12 mouse cellular contexts compared by ENCODE assay signal in genomic region chr4:34680530-34680929, GRCm38 (mm10). TPM values are rescaled to one million over a fixed set of nuclear protein-coding genes. Genes with fewer than 3 reads are reported as not detected.
DNase-seq lines count a peak whose midpoint lies in the region; ATAC-seq and TF ChIP-seq lines count a peak whose summit lies in the region.
"Had no signal": no experiment of that assay in that cellular context is flagged by ENCODE, and none has a peak within 500 bp of the region (broad histone marks: within the 10 kb centered on the region; RNA-seq: fewer than 3 reads in every experiment).

No protein-coding gene starts in this region.

- no peak overlapping the region for H3K4me3 ChIP-seq in gastrocnemius, adult 2 months
- H3K4me3 ChIP-seq in liver, adult 2 months (ENCODE audit: insufficient read depth, low read depth, low read length), result no peak overlapping the region
- no peak overlapping the region for H3K4me3 ChIP-seq in liver, embryonic 12.5 days
- H3K4me3 ChIP-seq in ES-E14 (ENCODE audit: insufficient read depth in 1 of 2, low read depth in 1 of 2, low read length in 2 of 2, poor library complexity in 1 of 2, severe bottlenecking in 1 of 2), result no peak overlapping the region
- H3K4me3 ChIP-seq: limb, embryonic 12.5 days; megakaryocyte, embryonic 14.5 days; neural tube, embryonic 12.5 days; stomach, embryonic 15.5 days had no signal

- no peaks in the 10 kb centered on the region for H3K27me3 ChIP-seq in liver, adult 2 months (ENCODE audit: control insufficient read depth, insufficient read depth, low read length)
- H3K27me3 ChIP-seq in liver, embryonic 12.5 days (replicated peaks), result no peaks in the 10 kb centered on the region
- H3K27me3 ChIP-seq: limb, embryonic 12.5 days; megakaryocyte, embryonic 14.5 days; neural tube, embryonic 12.5 days; stomach, embryonic 15.5 days had no signal

- H3K4me1 ChIP-seq in liver, adult 2 months (ENCODE audit: control insufficient read depth, insufficient read depth, low read length), result no peaks in the 10 kb centered on the region
- H3K4me1 ChIP-seq in liver, embryonic 12.5 days, result peaks cover 7% of the 10 kb centered on the region
- 0 out of 4 replicates have a peak, but pooled peaks cover 0 to 4% of the 10 kb centered on the region in 2 experiments for H3K4me1 ChIP-seq in ES-E14 (ENCODE audit: control insufficient read depth in 2 of 2, insufficient read depth in 2 of 2, low read length in 2 of 2, poor library complexity in 1 of 2)
- H3K4me1 ChIP-seq: neural tube, embryonic 12.5 days; stomach, embryonic 15.5 days had no signal

- 93% methylated on average over 5 of the region's 5 CpGs for WGBS in liver, adult 2 months
- WGBS in liver, embryonic 12.5 days (ENCODE audit: insufficient replicate concordance), result 73% methylated on average over 5 of the region's 5 CpGs

- no peak for TF ChIP-seq POLR2A in liver, adult 2 months (IDR thresholded peaks at IDR 0.05; ENCODE audit: extremely low read depth, insufficient read depth, low read length)

- no peak overlapping the region for H3K27ac ChIP-seq in gastrocnemius, adult 2 months
- H3K27ac ChIP-seq in liver, adult 2 months (replicated peaks; ENCODE audit: insufficient read depth, low read depth, low read length), result no peak overlapping the region
- H3K27ac ChIP-seq in liver, embryonic 12.5 days, result no peak overlapping the region
- no peak overlapping the region for H3K27ac ChIP-seq in ES-E14 (ENCODE audit: insufficient read depth, low read depth, low read length, poor library complexity, severe bottlenecking)
- H3K27ac ChIP-seq: limb, embryonic 12.5 days; neural tube, embryonic 12.5 days; stomach, embryonic 15.5 days had no signal

- no peaks in the 10 kb centered on the region for H3K9me3 ChIP-seq in liver, embryonic 12.5 days (replicated peaks)
- H3K9me3 ChIP-seq in ES-E14 (ENCODE audit: control insufficient read depth, insufficient read depth, low read depth, low read length), result no peaks in the 10 kb centered on the region
- H3K9me3 ChIP-seq: limb, embryonic 12.5 days; megakaryocyte, embryonic 14.5 days; neural tube, embryonic 12.5 days; stomach, embryonic 15.5 days had no signal

- DNase-seq in gastrocnemius, adult 2 months, result no peak
- no peak for DNase-seq in gastrocnemius, adult 8-10 months (ENCODE audit: low spot score in 2 of 2)
- DNase-seq in liver, adult 2 months (ENCODE audit: extremely low read depth, low read depth, low spot score), result no peak
- DNase-seq in ES-E14 (ENCODE audit: low read depth, low spot score), result no peak
- no peak for DNase-seq in frontal cortex, adult 2 months (ENCODE audit: extremely low spot score in 1 of 2, low spot score in 1 of 2)
- DNase-seq: gastrocnemius, postnatal 36 days had no signal

- H3K4me2 ChIP-seq in liver, embryonic 12.5 days, result no peak overlapping the region
- H3K4me2 ChIP-seq: limb, embryonic 12.5 days; neural tube, embryonic 12.5 days; stomach, embryonic 15.5 days had no signal

- no peak overlapping the region for H3K9ac ChIP-seq in liver, adult 2 months (ENCODE audit: low read depth, low read length)
- no peak overlapping the region for H3K9ac ChIP-seq in liver, embryonic 12.5 days
- no peak overlapping the region for H3K9ac ChIP-seq in ES-E14 (ENCODE audit: insufficient read depth, low read depth, low read length, poor library complexity, severe bottlenecking)
- H3K9ac ChIP-seq: limb, embryonic 12.5 days; neural tube, embryonic 12.5 days; stomach, embryonic 15.5 days had no signal

- H3K79me2 ChIP-seq in liver, adult 2 months (ENCODE audit: control insufficient read depth, insufficient read depth, low read length), result no peaks in the 10 kb centered on the region

- in situ Hi-C loops in ES-E14 (cut with MboI; ENCODE audit: low sequenced_read_pairs in 2 of 2, unreplicated experiment in 2 of 2), result no loop called here

- peak; percentile 12; the same call in 1 of the 2 replicates for TF ChIP-seq CTCF in gastrocnemius, adult 2 months (IDR thresholded peaks at IDR 0.05)
- TF ChIP-seq CTCF in liver, adult 2 months (IDR thresholded peaks at IDR 0.05; ENCODE audit: low read depth, low read length), result peak; percentile 17; the same call in 1 of the 2 replicates

- intact Hi-C loops in gastrocnemius, adult 2 months (cut with DNase I), result no loop called here

- peaks cover 10% of the 10 kb centered on the region for H3K36me3 ChIP-seq in liver, adult 2 months (ENCODE audit: control insufficient read depth, insufficient read depth, low read length)
- H3K36me3 ChIP-seq in liver, embryonic 12.5 days, result peaks cover 35% of the 10 kb centered on the region
- peaks cover 3% of the 10 kb centered on the region; the same call in 1 of the 2 replicates for H3K36me3 ChIP-seq in ES-E14 (ENCODE audit: control insufficient read depth, insufficient read depth, low read length, poor library complexity, severe bottlenecking)

- ATAC-seq in liver, embryonic 12.5 days, result no peak
- ATAC-seq in megakaryocyte progenitor cell, adult 5-6 weeks (replicated peaks; ENCODE audit: poor library complexity), result peak; percentile 76

TF ChIP-seq in ES-E14, 5 proteins besides CTCF, POLR2A, EP300 and RAD21:
- peak; percentile 66; the same call in 1 of the 2 replicates for TF ChIP-seq ZNF384 (IDR thresholded peaks at IDR 0.05; ENCODE audit: low read depth, low read length)
- TF ChIP-seq HCFC1 (IDR thresholded peaks at IDR 0.05; ENCODE audit: borderline replicate concordance, insufficient read depth, low read length), result no peak

RNA-seq across cellular contexts. Expression of gene Slc35a1, which starts 6.7 kb away (rescaled TPM):
- total RNA-seq in gastrocnemius, adult 2 months (2021), result 10 to 100 TPM; 10.9 to 14.7 TPM
- 10 to 100 TPM; 11.5 to 14.0 (median 13.7) TPM for total RNA-seq in gastrocnemius, adult 8-10 months (2022)
- total RNA-seq in liver, adult 2 months (2014; rRNA removed), result 25.0 and 26.6 TPM in 2 replicates
- 10.6 and 12.2 TPM in 2 replicates for polyA plus RNA-seq in liver, adult 2 months (2012; rRNA removed)
- 21.8 and 24.3 TPM in 2 replicates for polyA plus RNA-seq in liver, embryonic 12.5 days (2016; fragmentation: Nextera tagmentation; extraction: Ambion mirVana)
- total RNA-seq in ES-E14 (2012; rRNA removed), result 35.9 and 36.9 TPM in 2 replicates
- 24.3 and 26.6 TPM in 2 replicates for total RNA-seq in megakaryocyte progenitor cell, adult 5-6 weeks (2015)
- total RNA-seq in megakaryocyte progenitor cell, adult 5-6 weeks (2017), result 25.8 and 26.8 TPM in 2 replicates
- 19.8 and 21.5 TPM in 2 replicates for polyA plus RNA-seq in frontal cortex, adult 2 months (2012; rRNA removed)

RNA-seq across cellular contexts. Expression of gene Cfap206, which starts 49.5 kb away (rescaled TPM):
- not detected for total RNA-seq in gastrocnemius, adult 2 months (2021)
- total RNA-seq in gastrocnemius, adult 8-10 months (2022), result not detected
- total RNA-seq in liver, adult 2 months (2014; rRNA removed), result not detected in 2 replicates
- not detected in 2 replicates for polyA plus RNA-seq in liver, adult 2 months (2012; rRNA removed)
- not detected in 2 replicates for polyA plus RNA-seq in liver, embryonic 12.5 days (2016; fragmentation: Nextera tagmentation; extraction: Ambion mirVana)
- 0.53 and 1.3 TPM in 2 replicates for total RNA-seq in ES-E14 (2012; rRNA removed)
- total RNA-seq in megakaryocyte progenitor cell, adult 5-6 weeks (2015), result not detected in 2 replicates
- total RNA-seq in megakaryocyte progenitor cell, adult 5-6 weeks (2017), result not detected in 2 replicates
- 1.9 and 2.0 TPM in 2 replicates for polyA plus RNA-seq in frontal cortex, adult 2 months (2012; rRNA removed)
- total RNA-seq: gastrocnemius, postnatal 36 days had no signal
